Mouse (Mus musculus) limb, embryonic 14.5 days (tissue): ENCODE measurements around the gene Metrn. TPM values are rescaled to one million over a fixed set of nuclear protein-coding genes. Genes with fewer than 3 reads are reported as not detected.

Experiments used
- ATAC-seq: fragments of 200-750 bp; cut with Nextera tagmentation; 2 replicates; pipeline ENCODE4 v1.8.0; 2017; ENCODE audit warnings: low read depth, moderate number of reproducible peaks, moderate TSS enrichment; ENCODE audit not compliant: low FRiP score
- DNase-seq: peaks from one replicate; pipeline ENCODE4 v3.0.0-alpha.2; 2015; ENCODE audit warnings: low spot score
- H3K27ac ChIP-seq: fragments of 300-500 bp; sonication (generic); replicated peaks from 2 replicates; pipeline ENCODE4 v1.5.1; 2014; ENCODE audit warnings: low read depth, mild to moderate bottlenecking, low read length, moderate library complexity, mixed read lengths
- H3K27me3 ChIP-seq: fragments of 300-500 bp; sonication (generic); 2 replicates; pipeline ENCODE4 v1.6.1; 2014; ENCODE audit warnings: low read length, mixed read lengths; ENCODE audit not compliant: control insufficient read depth, insufficient read depth
- H3K36me3 ChIP-seq: fragments of 300-500 bp; sonication (generic); 2 replicates; pipeline ENCODE4 v1.6.1; 2014; ENCODE audit warnings: mild to moderate bottlenecking, low read length, moderate library complexity, mixed read lengths; ENCODE audit not compliant: control insufficient read depth, insufficient read depth
- H3K4me1 ChIP-seq: fragments of 300-500 bp; sonication (generic); 2 replicates; pipeline ENCODE4 v1.6.1; 2014; ENCODE audit warnings: antibody characterized with exemption, low read length, mixed read lengths; ENCODE audit not compliant: control insufficient read depth, insufficient read depth
- H3K4me2 ChIP-seq: fragments of 300-500 bp; sonication (generic); replicated peaks from 2 replicates; pipeline ENCODE4 v1.6.1; 2014; ENCODE audit warnings: low read depth, mild to moderate bottlenecking, low read length, moderate library complexity; ENCODE audit not compliant: severe bottlenecking
- H3K4me3 ChIP-seq: fragments of 300-500 bp; sonication (generic); replicated peaks from 2 replicates; pipeline ENCODE4 v1.5.1; 2014; ENCODE audit warnings: low read length
- H3K9ac ChIP-seq: fragments of 300-500 bp; sonication (generic); 2 replicates; pipeline ENCODE4 v1.6.1; 2014; ENCODE audit warnings: mild to moderate bottlenecking, low read depth, low read length, moderate library complexity; ENCODE audit not compliant: severe bottlenecking
- H3K9me3 ChIP-seq: fragments of 300-500 bp; sonication (generic); 2 replicates; pipeline ENCODE4 v1.6.1; 2016; ENCODE audit warnings: low read length; ENCODE audit not compliant: control insufficient read depth
- POLR2A ChIP-seq: fragments of 200-500 bp; IDR thresholded peaks from 2 replicates; pipeline ENCODE4 v1.8.0; 2012; ENCODE audit warnings: inconsistent platforms, mild to moderate bottlenecking, moderate library complexity, borderline replicate concordance; ENCODE audit not compliant: insufficient read depth, insufficient read length; ENCODE audit errors: extremely low read depth
- WGBS: fragments of 180-500 bp; shearing (Covaris S2); extraction: QIAGEN DNeasy Blood & Tissue Kit; methylation state at CpG from one replicate; pipeline ENCODE4 v1.1.7; 2014; 5-methylcytosine and 5-hydroxymethylcytosine counted together
- polyA plus RNA-seq, 2 experiments: library from polyadenylated mRNA; depleted of rRNA in 1 of 2; stranded (reverse) in 1 of 2; unstranded in 1 of 2; fragments of >200 nt; fragmentation: Nextera tagmentation in 1 of 2; extraction: Ambion mirVana in 1 of 2; gene quantifications; 2 replicates each; pipeline versions ENCODE4 v1.2.1 to v1.2.3; 2012 to 2014

Gene Metrn
- polyA plus RNA-seq, 2 experiments: 10.5 to 83.6 TPM

- TF ChIP-seq POLR2A: no peak
- Histone ChIP-seq H3K4me3 (no peak within 1 kb of the TSS), H3K36me3 (peaks cover 54% of the 10 kb centered on the region), H3K9me3 (no peaks in the 10 kb centered on the region), H3K4me1 (peaks cover 21% of the 10 kb centered on the region; the same call in 1 of the 2 replicates), H3K27me3 (no peaks in the 10 kb centered on the region), H3K9ac (no peak within 1 kb of the TSS), H3K4me2 (no peak within 1 kb of the TSS), H3K27ac (no peak within 1 kb of the TSS)
- 95% methylated on average over 22 of the region's 22 CpGs for WGBS
- ATAC-seq (no peak), DNase-seq (no peak)
Observed at GRCm38 (mm10) chr17:25841117-25841880, 44.4 kb upstream of the Metrn start, which contains the start of gene Gm20683. Gene Gm20683 (minus strand): TSS chr17:25841763.

- no peak overlapping the region for H3K4me3 ChIP-seq
- WGBS: 94% methylated on average over 6 of the region's 6 CpGs
- no peak for TF ChIP-seq POLR2A
Observed at GRCm38 (mm10) chr17:25840519-25840918, 43.6 kb upstream of the Metrn start.

GRCm38 (mm10) chr17:25839455-25840235, 42.7 kb upstream of the Metrn start:
- ATAC-seq (no peak), DNase-seq (no peak)
- H3K9me3 ChIP-seq: no peaks in the 10 kb centered on the region
- H3K27me3 ChIP-seq: no peaks in the 10 kb centered on the region
- 80% methylated on average over 14 of the region's 14 CpGs for WGBS
- TF ChIP-seq POLR2A: no peak
- H3K9ac ChIP-seq: no peak overlapping the region
- peaks cover 55% of the 10 kb centered on the region for H3K36me3 ChIP-seq
- H3K27ac ChIP-seq: no peak overlapping the region
- peaks cover 32% of the 10 kb centered on the region for H3K4me1 ChIP-seq
- no peak overlapping the region for H3K4me2 ChIP-seq
- no peak overlapping the region for H3K4me3 ChIP-seq

More at GRCm38 (mm10) chr17:25840519-25840918, 43.6 kb upstream of the Metrn start:
- Histone ChIP-seq H3K36me3 (peaks cover 50% of the 10 kb centered on the region), H3K4me2 (no peak overlapping the region), H3K9me3 (no peaks in the 10 kb centered on the region), H3K27me3 (no peaks in the 10 kb centered on the region), H3K4me1 (peaks cover 28% of the 10 kb centered on the region; the same call in 1 of the 2 replicates), H3K9ac (no peak overlapping the region), H3K27ac (no peak overlapping the region)
- ATAC-seq (no peak), DNase-seq (no peak)

GRCm38 (mm10) chr17:25838904-25839303, 42.0 kb upstream of the Metrn start:
- WGBS: 93% methylated on average over 4 of the region's 4 CpGs
- DNase-seq (no peak), ATAC-seq (no peak)
- Histone ChIP-seq H3K9ac (no peak overlapping the region), H3K27ac (no peak overlapping the region), H3K4me3 (no peak overlapping the region), H3K27me3 (no peaks in the 10 kb centered on the region), H3K4me2 (no peak overlapping the region), H3K9me3 (no peaks in the 10 kb centered on the region), H3K36me3 (peaks cover 56% of the 10 kb centered on the region), H3K4me1 (peaks cover 38% of the 10 kb centered on the region)
- TF ChIP-seq POLR2A: no peak

GRCm38 (mm10) chr17:25837533-25837932, 40.6 kb upstream of the Metrn start:
- Histone ChIP-seq H3K27me3 (no peaks in the 10 kb centered on the region), H3K27ac (no peak overlapping the region; the same call in 1 of the 2 replicates), H3K9ac (peak overlapping the region; percentile 8; the same call in 1 of the 2 replicates), H3K9me3 (no peaks in the 10 kb centered on the region), H3K36me3 (peaks cover 56% of the 10 kb centered on the region), H3K4me2 (peak overlapping the region; percentile 75; the same call in 1 of the 2 replicates), H3K4me1 (peaks cover 34% of the 10 kb centered on the region), H3K4me3 (peak overlapping the region; percentile 34; the same call in 1 of the 2 replicates)
- WGBS: 47% methylated on average over 3 of the region's 3 CpGs
- no peak for DNase-seq
- ATAC-seq: no peak
- TF ChIP-seq POLR2A: no peak
